Mouse (Mus musculus): ENCODE measurements around the gene Fmo5. TPM values are rescaled to one million over a fixed set of nuclear protein-coding genes. Genes with fewer than 3 reads are reported as not detected.

Gene Fmo5
- total RNA-seq, 2 experiments from 2014 or later: 1.4 to 1.6 TPM

- DNase-seq (ENCODE audit: extremely low spot score in 1 of 2, low spot score in 2 of 2): no peak
- intact Hi-C loops (cut with DNase I): no loop called here
These were observed 711 bp upstream of the Fmo5 start for GRCm38 (mm10) chr3:97627893-97628292.

DNA sequence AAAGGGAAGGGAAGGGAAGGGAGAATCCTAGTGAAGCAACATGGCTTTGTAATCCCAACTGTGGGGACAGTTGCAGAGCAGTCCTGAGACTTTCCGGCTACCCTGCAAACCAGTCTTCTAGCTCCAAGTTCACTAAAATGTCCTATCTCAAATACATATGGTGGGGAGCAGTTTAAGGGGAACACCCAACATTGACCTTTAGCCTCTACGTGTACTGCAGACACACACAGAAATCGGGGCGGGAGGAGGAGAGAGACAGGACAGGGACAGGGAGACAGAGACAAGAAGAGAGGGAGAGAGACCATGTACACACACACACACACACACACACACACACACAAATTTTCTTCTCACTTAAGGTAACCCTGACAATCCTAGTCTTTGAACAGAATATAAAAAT is 1.3 kb downstream of the Fmo5 start:
- no peak for DNase-seq (ENCODE audit: extremely low spot score in 1 of 2, low spot score in 2 of 2)
- intact Hi-C loops (cut with DNase I): no loop called here

- DNase-seq (ENCODE audit: extremely low spot score in 1 of 2, low spot score in 2 of 2): no peak
- intact Hi-C loops (cut with DNase I): no loop called here
These were observed 2.1 kb downstream of the Fmo5 start for GRCm38 (mm10) chr3:97630746-97631145.

DNA sequence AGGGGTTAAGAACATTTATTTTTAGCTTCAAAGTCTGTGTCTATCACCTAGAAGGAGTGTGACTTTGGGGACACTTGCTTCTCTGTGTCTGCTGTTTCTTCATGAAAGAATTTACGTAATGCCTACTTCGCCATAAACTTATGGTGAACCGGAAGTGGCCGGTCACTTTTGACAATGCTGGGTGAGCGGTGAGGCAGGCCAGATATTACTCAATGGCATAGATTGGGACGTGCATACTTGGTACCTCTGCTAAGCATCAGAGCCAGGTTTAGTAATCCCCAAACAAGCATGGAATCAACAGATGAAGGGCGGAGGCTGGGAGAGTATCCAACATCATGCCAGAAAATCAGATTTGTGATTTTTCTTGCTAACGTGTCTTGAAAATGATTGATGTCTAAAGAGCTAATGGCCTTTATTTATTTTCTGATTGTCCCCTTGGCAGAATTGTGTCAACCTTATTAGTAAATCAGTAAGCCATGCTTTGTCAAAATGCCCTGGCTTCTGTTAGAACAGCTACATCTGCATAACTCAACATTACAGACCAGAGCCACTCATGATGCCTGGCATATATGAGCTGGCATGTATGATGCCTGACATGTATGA is 2.8 kb downstream of the Fmo5 start:
- no peak for DNase-seq (ENCODE audit: extremely low spot score in 1 of 2, low spot score in 2 of 2)
- intact Hi-C loops (cut with DNase I): no loop called here

GRCm38 (mm10) chr3:97633456-97633855 is 4.9 kb downstream of the Fmo5 start:
- intact Hi-C loops (cut with DNase I): no loop called here
- no peak for DNase-seq (ENCODE audit: extremely low spot score in 1 of 2, low spot score in 2 of 2)

DNA sequence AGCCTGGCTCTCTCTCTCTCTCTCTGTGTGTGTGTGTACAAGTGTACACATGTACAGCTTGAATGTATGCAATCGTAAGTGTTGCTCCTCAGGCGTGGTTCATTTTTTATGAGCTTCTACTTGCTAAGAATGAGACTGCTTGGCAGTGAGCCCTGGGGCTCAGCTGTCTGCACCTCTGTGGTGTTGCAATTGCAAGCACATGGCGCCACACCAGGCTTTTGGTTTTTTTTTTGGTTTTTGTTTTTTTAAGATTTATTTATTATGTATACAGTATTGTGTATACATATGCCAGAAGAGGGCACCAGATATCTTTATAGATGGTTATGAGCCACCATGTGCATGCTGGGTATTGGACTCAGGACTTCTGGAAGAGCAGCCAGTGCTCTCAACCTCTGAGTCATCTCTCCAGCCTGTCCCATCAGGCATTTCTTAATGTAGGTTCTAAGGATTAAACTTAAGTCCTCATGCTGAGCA is 5.7 kb downstream of the Fmo5 start:
- intact Hi-C loops (cut with DNase I): no loop called here
- no peak for DNase-seq (ENCODE audit: extremely low spot score in 1 of 2, low spot score in 2 of 2)

- no peak for DNase-seq (ENCODE audit: extremely low spot score in 1 of 2, low spot score in 2 of 2)
- intact Hi-C loops (cut with DNase I): no loop called here
These were observed 12.8 kb downstream of the Fmo5 start for GRCm38 (mm10) chr3:97641396-97641795.

GRCm38 (mm10) chr3:97642001-97642400 is 13.4 kb downstream of the Fmo5 start:
- no peak for DNase-seq (ENCODE audit: extremely low spot score in 1 of 2, low spot score in 2 of 2)
- intact Hi-C loops (cut with DNase I): no loop called here

DNA sequence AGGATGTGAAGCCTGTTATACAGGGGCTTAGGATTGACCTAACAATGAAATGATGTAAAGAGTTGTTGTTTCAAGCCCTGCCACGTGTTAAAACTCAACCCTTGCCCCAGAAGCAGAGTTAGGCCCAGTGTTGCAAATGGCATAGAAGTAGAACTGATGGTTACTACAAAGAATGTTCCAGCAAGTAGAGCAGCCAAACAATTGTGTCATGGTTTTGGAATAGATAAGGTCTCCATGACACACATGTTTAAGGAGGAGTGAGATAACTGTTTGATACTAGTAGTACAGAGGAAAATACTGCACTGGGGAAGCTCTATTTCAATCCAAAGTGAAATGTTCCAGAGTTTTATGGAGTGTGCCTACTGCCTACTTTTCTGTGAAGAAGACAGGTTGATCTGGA is 19.9 kb downstream of the Fmo5 start:
- intact Hi-C loops (cut with DNase I): no loop called here
- DNase-seq (ENCODE audit: extremely low spot score in 1 of 2, low spot score in 2 of 2): no peak

DNA sequence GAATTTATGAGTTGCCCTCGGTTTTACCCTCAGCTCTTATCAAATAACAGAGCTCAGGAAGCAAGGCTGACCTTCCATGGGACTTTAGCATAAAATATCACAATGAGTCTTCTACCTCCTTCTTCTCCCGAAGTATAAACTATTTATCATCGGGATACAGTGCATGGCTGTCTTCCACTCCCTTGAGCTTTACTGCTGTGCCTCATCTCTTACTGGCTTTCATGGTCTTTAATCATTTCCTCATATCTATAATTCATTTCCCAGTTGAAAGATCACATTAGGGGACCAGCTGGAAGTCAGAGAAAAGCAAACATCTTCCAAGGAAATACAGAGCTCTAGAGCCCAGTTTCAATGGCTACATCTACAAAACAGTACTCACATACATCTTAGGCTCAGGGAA is 20.4 kb downstream of the Fmo5 start:
- intact Hi-C loops (cut with DNase I): no loop called here
- no peak for DNase-seq (ENCODE audit: extremely low spot score in 1 of 2, low spot score in 2 of 2)

GRCm38 (mm10) chr3:97649469-97649868 is 20.9 kb downstream of the Fmo5 start:
- DNase-seq (ENCODE audit: extremely low spot score in 1 of 2, low spot score in 2 of 2): no peak
- intact Hi-C loops (cut with DNase I): no loop called here

DNA sequence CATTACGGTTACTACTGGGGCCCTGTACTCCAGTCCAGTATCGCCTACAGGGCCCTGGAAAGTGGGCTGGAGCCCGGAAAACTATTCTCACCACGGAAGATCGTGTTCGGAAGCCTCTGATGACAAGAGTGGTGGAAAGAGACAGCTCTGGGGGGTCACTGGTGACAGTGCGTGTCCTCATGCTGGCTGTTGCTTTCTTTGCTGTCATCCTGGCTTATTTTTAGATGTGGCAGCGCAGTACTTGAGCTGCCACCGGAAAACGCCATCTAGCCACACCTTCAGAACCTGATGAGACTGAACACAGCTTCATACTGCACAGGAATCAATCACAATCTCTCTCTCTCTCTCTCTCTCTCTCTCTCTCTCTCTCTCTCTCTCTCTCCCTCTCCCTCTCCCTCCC is 23.0 kb downstream of the Fmo5 start:
- intact Hi-C loops (cut with DNase I): no loop called here
- DNase-seq (ENCODE audit: extremely low spot score in 1 of 2, low spot score in 2 of 2): no peak

- no peak for DNase-seq (ENCODE audit: extremely low spot score in 1 of 2, low spot score in 2 of 2)
- intact Hi-C loops (cut with DNase I): no loop called here
These were observed 25.2 kb downstream of the Fmo5 start for GRCm38 (mm10) chr3:97653781-97654180.

GRCm38 (mm10) chr3:97654901-97655300 is 26.3 kb downstream of the Fmo5 start:
- peak in 1 of 2 experiments; percentile 38 for DNase-seq (ENCODE audit: extremely low spot score in 1 of 2, low spot score in 2 of 2)
- intact Hi-C loops (cut with DNase I): loop anchor here (5.0 kb wide), 1 partner anchor 43 kb away; the partner anchor contains the start of gene Chd1l

DNA sequence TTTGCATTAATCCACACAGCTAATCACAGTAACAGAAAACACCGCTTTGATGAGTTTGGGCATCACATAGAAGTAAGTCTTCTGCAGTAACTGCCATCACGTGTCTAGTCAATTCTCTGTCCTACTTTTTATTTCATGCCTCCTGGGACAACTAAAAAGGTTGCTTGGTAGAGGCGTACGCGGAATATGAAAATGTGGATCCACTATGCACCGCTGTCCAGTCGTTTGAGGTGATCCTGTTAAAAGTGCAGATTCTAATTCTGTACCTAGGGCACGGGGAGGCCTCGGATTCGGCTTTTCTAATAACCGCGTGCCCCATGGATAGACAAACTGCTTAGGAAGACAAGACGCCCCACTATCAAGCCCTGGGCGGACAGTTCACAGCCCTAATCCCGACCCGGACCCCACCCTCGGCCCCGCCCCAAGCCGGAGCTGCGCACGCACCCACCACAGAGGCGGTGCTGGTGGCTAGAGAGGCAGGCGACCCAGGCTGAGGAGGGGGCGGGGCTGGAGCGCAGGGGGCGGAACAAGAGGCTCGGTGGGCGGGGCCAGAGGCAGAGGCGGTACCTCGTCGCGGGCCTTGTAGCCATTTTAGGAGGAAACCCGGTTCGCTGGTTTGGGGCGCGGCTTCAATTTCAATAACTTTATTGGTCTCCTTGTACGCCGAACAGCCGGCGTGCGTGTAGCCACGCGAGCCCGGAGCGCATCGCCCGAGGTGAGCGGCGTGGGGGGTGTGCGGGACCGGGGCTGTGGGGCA is 29.2 kb downstream of the Fmo5 start, which contains the start of gene Prkab2:
Prkab2 (plus strand) TSS at position 539 of the 757 bp plus-strand sequence.
- peak; percentile 98 to 99 for DNase-seq (ENCODE audit: extremely low spot score in 1 of 2, low spot score in 2 of 2)
- intact Hi-C loops (cut with DNase I): loop anchor here (5.0 kb wide), 1 partner anchor 46 kb away; the partner anchor contains the start of gene Chd1l

- intact Hi-C loops (cut with DNase I): loop anchor here (5.0 kb wide), 1 partner anchor 46 kb away; the partner anchor contains the start of gene Chd1l
These were observed 30.0 kb downstream of the Fmo5 start for GRCm38 (mm10) chr3:97658426-97659193.

GRCm38 (mm10) chr3:97659746-97660145 is 31.1 kb downstream of the Fmo5 start:
- intact Hi-C loops (cut with DNase I): loop anchor here (5.0 kb wide), 1 partner anchor 47 kb away; the partner anchor contains the start of gene Chd1l
- DNase-seq (ENCODE audit: extremely low spot score in 1 of 2, low spot score in 2 of 2): no peak

More at GRCm38 (mm10) chr3:97658426-97659193, 30.0 kb downstream of the Fmo5 start:
- no peak for DNase-seq (ENCODE audit: extremely low spot score in 1 of 2, low spot score in 2 of 2)

- DNase-seq (ENCODE audit: extremely low spot score in 1 of 2, low spot score in 2 of 2): no peak
- intact Hi-C loops (cut with DNase I): no loop called here
These were observed 32.6 kb downstream of the Fmo5 start for GRCm38 (mm10) chr3:97661206-97661605.

DNA sequence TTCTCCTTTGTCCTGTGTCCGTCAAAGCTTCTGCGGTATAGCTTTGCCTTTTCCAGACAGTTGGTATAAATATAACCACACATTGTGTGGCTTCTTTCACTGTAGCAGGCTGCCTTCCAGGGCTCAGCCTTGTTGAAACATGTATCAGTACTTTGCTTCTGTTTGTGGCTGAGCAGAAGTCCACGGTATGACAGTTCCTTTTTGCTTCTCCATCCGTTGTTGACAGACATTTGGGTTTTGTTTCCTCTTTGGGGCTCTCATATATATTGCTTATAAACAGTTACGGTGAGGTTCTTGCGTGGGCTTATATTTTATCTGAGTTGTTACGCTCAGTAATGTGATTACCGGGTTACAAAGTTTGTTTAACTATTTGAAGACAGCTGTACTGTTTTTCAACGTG is 36.9 kb downstream of the Fmo5 start:
- no peak for DNase-seq (ENCODE audit: extremely low spot score in 1 of 2, low spot score in 2 of 2)
- intact Hi-C loops (cut with DNase I): no loop called here
